Mouse (Mus musculus): ENCODE data around the gene Rgs11.
"Not testable (repeated sequence)": the region's sequence is repeated elsewhere in the genome, so short reads cannot be mapped to it uniquely, and the experiment has no call there.

GRCm38 (mm10) chr17:26175248-26175647 is 27.5 kb upstream of the Rgs11 start:
- peak; percentile 48 for TF ChIP-seq CTCF (IDR thresholded peaks at IDR 0.05; ENCODE audit: low read depth)
- TF ChIP-seq EP300 (optimal IDR thresholded peaks at IDR 0.05) = not testable (repeated sequence)
